Mouse (Mus musculus) thymus, postnatal 36 days (tissue): ENCODE measurements at regions not wholly inside any gene's neighbourhood (a gene's known extent, or its start where the extent isn't known, plus 50 kb on each side); places are given as distances from the start of the nearest gene placed in this dataset.

Source experiments
- DNase-seq, 2 experiments: peaks; one replicate each; pipeline ENCODE4 v3.0.0; 2022; ENCODE audit warnings: mixed read lengths in 2 of 2

DNA sequence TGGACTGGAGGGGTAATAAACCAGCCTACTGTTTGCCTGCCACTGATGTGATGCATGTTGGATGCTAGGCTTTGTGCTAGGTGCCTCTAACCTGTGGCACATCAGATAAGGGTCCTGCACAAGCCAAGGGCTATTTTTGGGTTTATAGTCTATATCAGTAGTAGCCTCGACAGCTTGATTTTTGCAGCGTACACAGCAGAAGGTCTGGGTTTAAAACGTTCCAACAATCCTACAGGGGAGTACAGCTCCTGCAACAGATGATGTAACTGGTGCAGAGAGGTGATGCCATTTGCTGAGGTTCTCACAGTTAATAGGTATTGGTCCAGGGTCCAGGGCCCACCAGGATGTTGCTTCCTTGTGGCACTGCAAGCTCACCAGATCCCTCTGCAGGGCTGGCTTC is 63.9 kb upstream of the Ldlrad3 start:
- no peak for DNase-seq

DNA sequence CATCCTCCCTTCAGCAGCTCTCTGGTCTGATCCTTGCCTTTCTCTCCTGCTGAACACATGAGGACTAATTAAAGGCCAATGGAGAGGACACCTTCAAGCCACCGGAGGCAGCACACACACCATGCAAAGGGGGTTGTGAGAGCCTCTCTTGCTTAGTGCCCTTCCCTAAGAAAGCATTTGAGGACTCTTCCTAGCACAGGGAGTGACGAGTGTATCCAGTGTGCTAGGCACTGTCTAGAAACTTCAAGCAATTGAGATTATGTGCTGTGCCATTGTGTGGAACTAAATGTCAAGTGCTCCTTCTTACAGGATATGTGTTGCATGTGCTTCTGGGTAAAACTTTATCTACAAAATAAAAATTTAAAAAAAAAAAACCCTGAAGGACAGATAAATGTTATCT is 60.3 kb upstream of the Ldlrad3 start:
- DNase-seq, result peak in 1 of 2 experiments; percentile 10

DNA sequence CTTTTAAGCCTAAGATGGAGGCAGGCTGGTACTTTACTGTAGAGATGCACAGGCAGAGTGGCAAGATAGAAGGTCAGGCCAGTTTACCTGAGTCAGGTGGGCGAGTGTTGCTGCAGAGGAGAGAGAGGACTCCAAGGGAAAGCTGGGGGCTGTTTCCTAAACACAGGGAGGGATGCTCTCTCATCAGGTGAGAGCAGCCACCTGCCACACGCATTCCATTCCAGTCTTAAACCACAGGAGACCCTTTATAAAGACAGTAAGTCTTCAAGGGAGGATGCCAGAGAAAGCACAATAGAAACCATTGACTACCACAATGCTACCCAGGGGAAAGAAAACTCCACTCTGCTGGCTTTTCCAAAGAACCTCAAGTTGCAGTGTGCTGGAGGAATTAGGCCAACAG is 58.3 kb upstream of the Ldlrad3 start:
- no peak for DNase-seq

DNA sequence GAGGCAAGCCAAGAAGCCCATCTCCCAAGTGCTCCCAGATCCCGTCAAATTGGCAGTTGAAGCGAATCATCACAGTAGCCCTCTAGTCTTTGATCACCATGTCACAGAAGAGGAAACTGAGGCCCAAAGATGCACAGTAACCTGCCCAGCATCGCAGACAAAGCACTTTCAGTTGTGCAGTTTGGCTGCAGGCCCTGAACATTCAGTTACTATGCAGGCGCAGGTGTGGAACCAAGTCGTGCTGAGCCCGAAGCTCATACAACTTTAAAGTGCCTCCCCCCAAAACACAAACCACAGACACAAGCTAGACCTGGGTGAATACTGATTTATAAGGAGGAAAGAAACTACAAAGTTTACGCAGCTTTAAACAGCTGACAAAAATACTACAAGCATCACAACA is 55.4 kb upstream of the Ldlrad3 start:
- peak; percentile 57 to 74 for DNase-seq

DNA sequence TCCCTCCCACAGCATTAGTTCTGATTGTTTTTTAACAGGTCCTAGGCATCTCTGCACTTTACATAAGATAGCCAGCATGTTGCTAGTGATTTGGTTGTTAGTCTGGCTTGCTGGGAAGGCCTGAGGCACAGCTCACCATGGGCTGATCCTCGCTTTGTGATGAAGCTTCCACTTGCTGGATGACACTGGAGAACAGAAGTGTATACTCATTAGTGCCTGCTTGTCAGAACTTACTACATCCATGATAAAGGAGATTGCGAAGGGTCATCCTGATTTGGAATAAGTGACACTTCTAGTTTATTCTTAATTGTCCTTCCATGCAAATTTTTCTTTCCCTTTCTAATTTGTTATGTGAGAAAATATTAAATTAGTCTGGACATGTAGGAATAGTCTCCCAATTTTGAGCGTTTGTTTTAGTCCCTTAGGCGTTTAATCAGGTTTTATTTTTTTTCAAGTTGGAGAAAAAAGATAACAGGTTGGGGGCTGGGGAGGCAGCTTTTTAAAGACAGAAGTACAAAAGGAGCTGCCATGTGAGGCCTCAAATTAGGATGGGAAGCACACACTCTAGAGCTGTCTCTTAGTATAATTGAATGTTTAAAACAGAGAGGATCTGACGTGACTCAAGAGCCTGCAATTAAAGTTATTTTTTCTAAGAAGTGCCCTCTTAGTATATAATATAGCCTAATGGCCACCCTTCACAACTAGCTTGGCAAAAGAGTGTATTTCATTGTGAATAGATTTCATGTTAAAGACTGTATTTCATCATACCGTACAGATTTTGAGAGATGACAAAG is 53.7 kb upstream of the Ldlrad3 start:
- no peak for DNase-seq
